Mouse (Mus musculus) right cerebral cortex, postnatal 36 days (tissue): Measurements from ENCODE around the gene Tnfrsf13b.
"Not testable (repeated sequence)": the region's sequence is repeated elsewhere in the genome, so short reads cannot be mapped to it uniquely, and the experiment has no call there.

Experiments used
- DNase-seq, 2 experiments: peaks; one replicate each; pipeline ENCODE4 v3.0.0; 2022; ENCODE audit warnings: low spot score in 2 of 2, mixed read lengths in 1 of 2

Gene Tnfrsf13b

DNA sequence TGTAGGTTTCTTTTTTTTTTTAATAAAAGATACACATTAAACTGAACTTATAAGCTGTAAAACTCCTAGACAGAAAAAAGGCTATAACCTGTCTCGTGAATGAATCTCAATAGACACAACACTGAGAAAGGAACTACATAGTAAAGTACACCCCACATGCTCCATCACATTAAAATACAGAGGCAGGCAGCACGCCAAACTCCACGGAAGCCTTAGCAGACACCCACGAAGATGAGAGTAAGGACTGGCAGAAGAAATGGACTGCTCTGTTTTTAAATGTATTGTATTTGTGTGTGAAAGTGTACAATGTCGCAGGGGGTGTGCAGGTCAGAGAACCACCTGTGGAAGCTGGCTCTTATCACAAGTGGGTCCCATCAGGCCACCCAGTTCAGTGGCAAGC, 43.6 kb downstream of the Tnfrsf13b start:
- DNase-seq = no peak

- not testable (repeated sequence) for DNase-seq
Measured at GRCm38 (mm10) chr11:61173477-61173876, 46.9 kb downstream of the Tnfrsf13b start.

DNA sequence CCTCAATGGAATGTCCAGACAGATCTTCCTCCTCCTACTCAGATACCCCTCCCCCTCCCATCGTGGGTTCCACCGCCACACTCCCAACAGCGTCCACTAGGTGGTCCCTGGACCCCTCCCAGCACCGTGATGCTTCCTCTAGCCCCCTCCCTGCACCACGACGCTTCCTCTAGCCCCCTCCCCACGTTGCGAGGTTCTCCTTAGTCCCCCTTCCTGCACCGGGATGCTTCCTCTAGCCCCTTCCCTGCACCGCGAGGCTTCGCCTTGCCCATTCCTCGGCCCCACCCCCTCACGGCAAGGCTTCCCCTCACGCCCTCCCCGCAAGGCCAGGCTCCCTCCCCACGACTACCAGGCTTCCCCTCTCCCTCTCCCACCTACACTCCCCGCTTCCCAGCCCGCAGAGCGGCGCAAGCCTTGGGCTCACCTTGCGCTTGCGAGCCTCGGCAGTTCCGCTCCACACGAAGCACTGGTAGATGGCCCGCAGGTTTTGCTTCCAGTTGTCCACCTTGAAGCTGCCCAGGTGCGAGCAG, 47.8 kb downstream of the Tnfrsf13b start:
- no peak for DNase-seq

DNA sequence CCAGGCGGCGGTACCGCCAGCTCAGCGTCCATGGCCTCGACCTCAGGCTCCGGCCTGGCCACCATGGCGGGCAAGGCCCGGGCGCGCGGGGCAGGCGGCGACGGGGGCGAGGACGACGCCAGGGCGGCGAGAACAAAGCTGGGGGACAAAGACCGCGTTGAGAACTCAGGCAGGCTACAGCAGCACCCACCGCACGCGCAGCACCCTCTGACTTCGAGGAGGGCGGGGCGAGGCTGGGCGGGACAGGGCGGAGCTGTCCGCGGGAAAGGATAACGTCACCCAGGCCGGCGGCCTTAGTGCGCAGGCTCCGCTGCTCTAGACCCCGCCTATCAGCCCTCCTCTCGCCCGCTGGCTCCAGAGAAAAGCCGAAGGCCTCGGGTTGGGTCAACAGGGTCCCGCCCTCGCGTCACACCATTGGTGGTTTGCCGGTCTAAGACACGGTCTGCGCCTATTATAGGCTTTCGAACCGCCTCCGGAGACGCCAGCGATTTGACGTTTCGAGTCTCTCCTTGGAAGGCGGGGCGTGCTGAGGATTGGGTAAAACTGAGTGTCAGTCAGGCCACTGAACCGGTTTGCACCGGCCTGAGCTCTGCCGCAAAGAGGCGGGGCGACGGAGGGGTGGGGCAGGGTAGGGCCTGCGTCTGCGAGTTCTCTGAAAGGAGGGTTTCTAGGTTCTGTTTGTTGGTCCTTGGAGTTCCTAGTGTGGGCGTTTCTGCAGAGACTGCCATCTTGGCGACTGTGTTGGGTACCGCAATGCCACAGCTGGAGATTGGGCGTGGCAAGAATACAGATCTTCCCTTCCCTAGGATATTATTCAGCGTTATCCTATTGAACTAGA, 48.5 kb downstream of the Tnfrsf13b start, which contains the start of gene Usp22:
TSS of gene Usp22 (minus strand) at position 235 of the 838 bp plus-strand sequence.
- DNase-seq = peak; percentile 100

- DNase-seq = no peak
Measured at GRCm38 (mm10) chr11:61175778-61176177, 49.2 kb downstream of the Tnfrsf13b start.

- DNase-seq = no peak
Measured at GRCm38 (mm10) chr11:61176321-61176720, 49.8 kb downstream of the Tnfrsf13b start.

GRCm38 (mm10) chr11:61180361-61180760, 53.8 kb downstream of the Tnfrsf13b start:
- no peak for DNase-seq

DNA sequence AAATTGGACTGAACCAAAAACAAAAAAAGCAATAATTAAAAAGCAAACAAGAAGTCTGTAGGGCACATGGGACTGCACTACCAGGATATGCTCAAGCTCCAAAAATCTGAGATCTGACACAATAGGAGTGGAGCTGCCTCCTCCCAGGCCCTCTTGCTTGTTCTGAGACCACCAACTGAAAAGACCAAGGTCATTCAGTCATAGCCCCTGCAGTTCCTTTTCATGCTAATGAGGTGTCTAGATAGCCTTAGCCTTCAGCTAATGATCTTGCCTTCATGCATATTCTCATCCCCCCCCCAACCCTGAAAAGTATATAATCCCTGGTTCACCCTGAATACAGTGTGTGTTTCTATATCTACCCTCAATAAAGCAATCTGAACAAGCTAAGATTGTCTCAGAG, 55.1 kb downstream of the Tnfrsf13b start:
- DNase-seq = no peak

DNA sequence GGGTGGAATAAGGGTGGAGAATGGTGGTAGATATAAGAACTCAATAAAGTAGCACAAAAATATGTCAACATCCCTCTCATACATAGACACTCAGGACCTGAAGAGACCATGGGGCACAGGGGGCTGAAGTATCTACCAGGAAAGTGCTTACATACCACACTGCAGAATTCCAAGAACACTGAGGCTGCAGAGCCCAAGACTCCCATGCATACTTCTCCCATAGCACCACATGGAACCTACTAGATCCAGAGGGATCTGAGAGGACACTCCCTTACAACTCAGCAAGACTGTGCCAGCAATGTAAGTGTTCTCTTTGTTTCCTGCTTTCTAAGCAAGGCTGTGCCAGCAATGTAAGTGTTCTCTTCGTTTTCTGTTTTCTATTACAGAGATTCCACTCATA, 57.3 kb downstream of the Tnfrsf13b start:
- no peak for DNase-seq

- no peak for DNase-seq
Measured at GRCm38 (mm10) chr11:61190776-61191175, 64.2 kb downstream of the Tnfrsf13b start.

DNA sequence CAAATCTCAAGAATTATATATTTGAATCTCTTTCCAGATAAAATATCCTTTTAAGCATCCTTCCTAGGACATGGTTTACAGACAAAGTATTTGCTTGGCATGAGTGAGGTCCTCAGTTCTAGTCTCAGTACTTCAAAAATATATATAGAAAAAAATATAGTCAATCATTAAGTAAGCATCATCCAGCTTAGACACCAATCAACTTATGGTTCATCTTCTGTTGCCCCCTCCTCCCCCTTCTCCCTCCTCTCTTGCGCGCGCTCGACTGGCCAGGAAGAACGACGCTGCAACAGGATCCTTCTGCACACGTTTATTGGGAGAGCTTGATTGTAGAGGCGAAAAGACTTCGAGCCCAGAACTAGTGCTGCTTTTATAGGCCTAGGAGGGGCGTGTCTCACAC, 65.6 kb downstream of the Tnfrsf13b start:
- DNase-seq = not testable (repeated sequence)

DNA sequence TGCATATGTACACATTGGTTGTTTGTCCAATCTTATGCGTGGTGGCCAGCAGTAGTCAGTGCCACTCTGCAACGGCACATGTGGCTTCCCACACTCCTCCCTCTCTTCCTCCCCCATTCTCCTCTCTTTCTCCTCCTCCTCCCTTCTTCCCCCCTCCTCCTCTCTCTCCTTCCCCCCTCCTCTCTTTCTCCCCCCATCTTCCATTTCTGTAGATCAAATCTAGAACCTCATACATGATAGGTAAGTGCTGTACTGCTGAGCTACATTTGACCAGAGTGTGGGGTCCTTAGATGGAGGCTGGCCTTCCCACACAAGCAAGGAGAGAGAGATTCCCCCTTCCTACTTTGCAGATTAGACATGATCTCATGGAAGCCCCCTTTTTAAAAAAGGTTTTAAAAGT, 66.2 kb downstream of the Tnfrsf13b start:
- no peak for DNase-seq

- peak; percentile 56 to 62 for DNase-seq
Measured at GRCm38 (mm10) chr11:61193392-61193791, 66.8 kb downstream of the Tnfrsf13b start.

DNA sequence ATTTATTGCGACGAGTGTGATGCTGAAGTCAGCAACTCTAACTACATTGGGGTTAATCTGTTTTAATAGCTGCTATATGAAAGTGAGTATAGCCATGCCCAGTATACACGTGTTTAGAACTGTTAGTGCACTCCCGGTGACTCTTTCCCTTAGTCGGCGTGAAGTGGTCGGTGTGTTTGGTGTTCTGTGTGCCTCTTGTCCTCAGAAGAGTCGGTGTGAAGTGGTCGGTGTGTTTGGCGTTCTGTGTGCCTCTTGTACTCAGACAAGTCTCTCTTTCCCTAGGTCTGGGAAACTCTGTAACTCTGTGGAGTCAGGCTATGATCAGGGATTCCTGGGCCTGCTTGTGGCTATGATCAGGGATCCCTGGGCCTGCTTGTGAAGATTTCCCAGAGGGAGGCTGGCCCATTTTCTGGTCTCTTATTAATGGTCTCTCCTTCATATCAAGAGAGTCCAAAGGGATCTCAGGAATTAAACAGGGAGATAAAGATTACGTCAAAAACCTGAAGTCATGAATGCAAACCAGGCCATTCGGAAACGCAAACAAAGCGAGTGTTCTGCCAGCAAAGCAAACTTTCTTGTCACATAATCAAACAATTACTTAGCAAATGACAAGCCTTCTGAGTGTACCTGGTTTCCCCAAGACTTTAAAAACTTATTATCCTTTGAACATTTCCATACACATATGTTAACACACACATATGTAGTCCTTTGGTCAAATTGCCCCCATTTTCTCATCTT, 70.2 kb downstream of the Tnfrsf13b start:
- DNase-seq = no peak

DNA sequence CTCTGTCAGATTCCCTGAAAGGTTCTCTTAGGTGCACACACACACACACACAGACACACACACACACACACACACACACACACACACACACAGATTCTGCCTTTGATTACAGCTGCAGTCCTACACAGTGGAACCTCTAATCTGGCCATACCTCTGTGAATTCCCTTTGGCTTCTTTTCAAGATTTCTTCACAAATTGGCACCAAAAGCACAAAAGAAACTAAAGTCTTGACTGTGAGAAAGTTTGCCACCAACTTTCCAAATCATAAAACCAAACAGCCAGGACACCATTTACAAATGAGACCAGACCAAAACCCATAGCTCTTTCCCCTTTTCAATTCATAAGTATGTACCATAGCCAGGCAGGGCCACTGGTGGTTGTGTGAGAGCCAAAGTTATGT, 71.4 kb downstream of the Tnfrsf13b start:
- no peak for DNase-seq
